Mouse (Mus musculus): ENCODE measurements around the gene Gtf3c1.

- TF ChIP-seq CTCF (IDR thresholded peaks at IDR 0.05; ENCODE audit: extremely low read depth, insufficient read depth, insufficient read length, insufficient replicate concordance) = no peak
- no peak for TF ChIP-seq POLR2A (IDR thresholded peaks at IDR 0.05; ENCODE audit: low read depth, low read length)
Measured at GRCm38 (mm10) chr7:125679936-125680335, 27.6 kb downstream of the Gtf3c1 start.
